Mouse (Mus musculus): ENCODE measurements around the gene Efcab6.

DNA sequence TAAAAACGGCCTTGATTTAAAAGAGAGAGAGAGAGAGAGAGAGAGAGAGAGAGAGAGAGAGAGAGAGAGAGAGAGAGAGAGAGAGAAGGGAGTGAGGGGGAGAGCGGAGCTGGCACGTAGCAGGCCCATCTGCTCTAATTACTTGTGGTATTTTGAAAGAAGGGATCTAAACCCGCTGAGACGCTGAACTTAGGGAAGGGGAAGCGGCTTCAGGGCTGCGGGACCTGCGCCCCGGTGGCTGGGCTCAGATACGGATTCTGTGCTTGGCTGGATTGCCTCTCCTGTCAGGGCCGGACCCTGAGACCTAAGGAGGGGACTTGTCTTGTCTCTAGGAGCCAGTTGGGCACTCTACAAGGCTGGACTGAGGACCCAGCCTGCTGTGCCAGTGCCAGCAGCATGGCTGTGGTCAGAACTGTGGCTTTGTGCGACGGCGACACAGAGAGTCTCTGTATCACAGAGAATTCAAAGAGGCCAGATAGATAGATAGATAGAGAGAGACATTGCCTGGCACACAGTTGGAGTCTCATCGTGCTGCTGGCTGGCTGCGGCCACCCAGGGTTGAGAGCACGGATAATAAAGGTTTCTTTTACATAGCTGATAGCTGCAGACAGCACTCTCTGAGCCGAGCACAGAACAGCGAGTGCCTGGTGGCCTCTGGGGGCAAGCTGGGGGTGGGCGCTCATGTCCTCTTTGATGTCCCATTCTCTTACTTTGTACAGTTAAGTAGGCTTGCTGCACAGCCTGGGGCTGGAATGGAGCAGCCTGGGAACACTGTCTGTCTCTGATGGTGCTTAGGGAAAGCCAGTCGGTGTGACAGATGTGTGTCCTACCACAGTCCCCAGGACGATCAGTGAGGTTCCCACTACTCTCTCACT is 222.0 kb downstream of the Efcab6 start:
- TF ChIP-seq CTCF (IDR thresholded peaks at IDR 0.05; ENCODE audit: extremely low read depth, insufficient read length, insufficient replicate concordance, low read depth, low read length): no peak
- TF ChIP-seq POLR2A (IDR thresholded peaks at IDR 0.05; ENCODE audit: low read depth, low read length): no peak
